Mouse (Mus musculus): ENCODE results near the gene Emc1. TPM values are rescaled to one million over a fixed set of nuclear protein-coding genes. Genes with fewer than 3 reads are reported as not detected.

Emc1 gene
- polyA plus RNA-seq, 1 experiment from 2014 or later, result 27.1 TPM

- Histone ChIP-seq H3K27ac (peak overlapping the region; percentile 98), H3K4me3 (peak overlapping the region; percentile 65), H3K4me1 (peaks cover 68% of the 10 kb centered on the region), H3K9ac (peak overlapping the region; percentile 74), H3K4me2 (peak overlapping the region; percentile 87), H3K9me3 (replicated peaks) (no peaks in the 10 kb centered on the region), H3K36me3 (peaks cover 4% of the 10 kb centered on the region; the same call in 1 of the 2 replicates), H3K27me3 (replicated peaks) (no peaks in the 10 kb centered on the region)
- ATAC-seq, result no peak
- 42% methylated on average over 6 of the region's 9 CpGs for WGBS (ENCODE audit: insufficient replicate concordance)
These were observed 17.6 kb upstream of the Emc1 start for GRCm38 (mm10) chr4:139334631-139335295.

- H3K4me2 ChIP-seq, result peak overlapping the region; percentile 87
- peaks cover 68% of the 10 kb centered on the region for H3K4me1 ChIP-seq
- no peaks in the 10 kb centered on the region for H3K9me3 ChIP-seq (replicated peaks)
- H3K4me3 ChIP-seq, result peak overlapping the region; percentile 65
- peak overlapping the region; percentile 98 for H3K27ac ChIP-seq
- ATAC-seq, result peak; percentile 89
- peaks cover 4% of the 10 kb centered on the region; the same call in 1 of the 2 replicates for H3K36me3 ChIP-seq
- H3K27me3 ChIP-seq (replicated peaks), result no peaks in the 10 kb centered on the region
- WGBS (ENCODE audit: insufficient replicate concordance), result 7% methylated on average over 7 of the region's 7 CpGs
- peak overlapping the region; percentile 74 for H3K9ac ChIP-seq
These were observed 16.9 kb upstream of the Emc1 start for GRCm38 (mm10) chr4:139335507-139335906.

DNA sequence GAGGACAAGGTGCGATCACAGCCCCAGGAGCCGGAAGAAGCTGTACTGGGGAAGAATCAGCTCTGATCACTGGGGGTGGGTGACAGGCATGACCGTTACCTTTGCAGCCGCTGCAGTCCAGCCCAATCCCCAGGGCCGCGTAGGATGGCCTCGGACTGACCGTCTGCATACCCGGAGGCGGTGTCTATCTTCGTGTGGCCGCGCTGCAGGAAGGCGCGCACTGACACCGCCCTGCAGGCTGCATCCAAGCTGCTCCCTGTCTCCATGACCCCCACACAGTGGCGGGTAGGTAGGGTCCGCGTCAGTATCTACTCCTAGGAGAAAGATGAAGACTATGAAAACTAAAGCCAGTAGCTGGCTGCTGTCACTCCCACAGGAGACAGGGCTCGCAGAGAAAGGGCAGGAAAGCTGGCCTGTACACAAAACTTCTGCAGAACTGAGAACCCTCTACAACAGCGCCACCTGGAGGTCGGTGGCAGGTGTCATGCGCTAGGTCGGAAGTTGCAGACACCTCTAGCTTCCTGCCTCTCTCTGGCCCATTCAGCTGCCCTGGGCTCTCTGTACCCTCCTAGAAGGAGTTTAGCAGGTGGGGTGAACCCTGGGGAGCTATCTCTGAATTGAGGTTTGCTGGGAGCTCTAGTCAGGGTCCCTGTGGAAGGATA lies 15.4 kb upstream of the Emc1 start:
- peak overlapping the region; percentile 98 for H3K27ac ChIP-seq
- peak overlapping the region; percentile 87 for H3K4me2 ChIP-seq
- H3K4me3 ChIP-seq, result peak overlapping the region; percentile 65
- no peaks in the 10 kb centered on the region for H3K9me3 ChIP-seq (replicated peaks)
- 12% methylated on average over 24 of the region's 24 CpGs for WGBS (ENCODE audit: insufficient replicate concordance)
- no peaks in the 10 kb centered on the region for H3K27me3 ChIP-seq (replicated peaks)
- peaks cover 4% of the 10 kb centered on the region; the same call in 1 of the 2 replicates for H3K36me3 ChIP-seq
- H3K4me1 ChIP-seq, result peaks cover 58% of the 10 kb centered on the region
- ATAC-seq, result peak; percentile 71
- peak overlapping the region; percentile 74 for H3K9ac ChIP-seq

DNA sequence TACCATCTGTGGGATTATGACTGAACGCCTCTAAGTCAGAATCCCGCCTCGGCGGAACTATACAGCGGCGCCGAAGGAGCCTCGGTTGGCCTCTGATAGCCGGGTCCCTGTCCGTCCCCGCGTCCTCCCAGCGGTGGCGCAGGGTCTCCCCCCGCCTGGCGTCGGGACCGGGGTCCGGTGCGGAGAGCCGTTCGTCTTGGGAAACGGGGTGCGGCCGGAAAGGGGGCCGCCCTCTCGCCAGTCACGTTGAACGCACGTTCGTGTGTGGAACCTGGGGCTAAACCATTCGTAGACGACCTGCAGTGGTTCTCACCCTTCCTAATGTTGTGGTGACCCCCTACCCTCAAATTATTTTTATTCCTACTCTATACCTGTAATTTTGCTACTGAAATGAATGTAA lies 14.2 kb upstream of the Emc1 start:
- Histone ChIP-seq H3K27ac (no peak overlapping the region), H3K4me3 (no peak overlapping the region), H3K4me2 (peak overlapping the region; percentile 87)

DNA sequence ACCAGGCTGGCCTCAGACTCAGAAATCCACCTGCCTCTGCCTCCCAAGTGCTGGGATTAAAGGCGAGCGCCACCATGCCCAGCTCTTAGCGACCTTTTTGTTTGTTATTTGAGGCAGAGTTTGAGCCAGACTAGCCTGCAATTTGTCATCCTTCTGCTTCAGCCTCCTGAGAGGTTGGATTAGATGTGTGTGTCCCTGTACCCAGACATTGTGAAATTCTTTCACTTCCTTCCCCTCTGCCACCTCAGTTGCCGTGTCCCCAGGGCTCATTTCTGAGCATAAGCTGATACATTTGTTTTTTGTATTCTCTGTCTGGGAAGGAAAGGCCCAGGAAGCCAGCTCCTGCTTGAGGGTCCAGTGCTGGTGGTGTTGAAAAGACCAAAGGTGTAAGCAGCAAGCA lies 11.6 kb upstream of the Emc1 start:
- WGBS (ENCODE audit: insufficient replicate concordance), result 62% methylated on average over 4 of the region's 4 CpGs
- peaks cover 31% of the 10 kb centered on the region for H3K4me1 ChIP-seq
- H3K4me3 ChIP-seq, result no peak overlapping the region
- H3K9ac ChIP-seq, result no peak overlapping the region
- ATAC-seq, result no peak
- H3K4me2 ChIP-seq, result no peak overlapping the region
- H3K27ac ChIP-seq, result no peak overlapping the region
- H3K36me3 ChIP-seq, result peaks cover 13% of the 10 kb centered on the region
- no peaks in the 10 kb centered on the region for H3K9me3 ChIP-seq (replicated peaks)
- H3K27me3 ChIP-seq (replicated peaks), result no peaks in the 10 kb centered on the region

More for the DNA sequence above, 14.2 kb upstream of the Emc1 start:
- H3K36me3 ChIP-seq, result no peaks in the 10 kb centered on the region
- H3K9me3 ChIP-seq (replicated peaks), result no peaks in the 10 kb centered on the region
- H3K27me3 ChIP-seq (replicated peaks), result no peaks in the 10 kb centered on the region
- H3K9ac ChIP-seq, result peak overlapping the region; percentile 22; the same call in 1 of the 2 replicates
- WGBS (ENCODE audit: insufficient replicate concordance), result 46% methylated on average over 33 of the region's 33 CpGs
- ATAC-seq, result no peak
- H3K4me1 ChIP-seq, result peaks cover 51% of the 10 kb centered on the region

DNA sequence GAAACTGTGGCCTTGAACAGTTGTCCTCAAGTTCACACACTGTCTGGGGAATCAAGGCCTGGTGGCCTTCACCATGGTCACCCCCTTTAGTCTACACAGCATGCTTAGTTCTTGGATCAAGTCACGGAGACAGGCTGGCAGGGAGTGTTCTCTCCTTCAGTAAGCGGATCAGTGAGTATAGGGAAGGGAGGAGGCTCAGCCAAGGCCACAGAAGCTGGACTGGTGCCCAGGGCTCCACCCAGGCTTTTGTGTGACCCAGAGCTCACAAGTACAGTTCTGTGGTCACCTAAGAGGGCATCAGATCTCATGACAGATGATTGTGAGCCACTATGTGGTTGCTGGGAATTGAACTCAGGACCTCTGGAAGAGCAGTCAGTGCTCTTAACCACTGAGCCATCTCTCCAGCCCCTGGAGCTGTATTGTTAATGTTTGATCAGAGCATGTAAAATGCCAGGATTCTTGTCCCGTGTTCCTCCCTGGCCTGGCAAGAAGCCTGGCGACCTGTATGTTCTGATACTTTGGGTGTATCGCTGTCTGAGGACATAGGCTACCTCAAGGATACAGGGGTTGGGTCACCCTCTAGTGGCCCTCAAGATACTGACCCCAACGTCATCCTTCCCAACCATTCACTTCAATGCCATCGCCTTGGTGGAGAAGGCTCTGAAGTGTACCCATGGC lies 10.7 kb upstream of the Emc1 start:
- H3K4me3 ChIP-seq, result no peak overlapping the region
- H3K36me3 ChIP-seq, result peaks cover 21% of the 10 kb centered on the region
- no peaks in the 10 kb centered on the region for H3K27me3 ChIP-seq (replicated peaks)
- H3K4me2 ChIP-seq, result no peak overlapping the region
- H3K4me1 ChIP-seq, result peaks cover 23% of the 10 kb centered on the region
- ATAC-seq, result no peak
- WGBS (ENCODE audit: insufficient replicate concordance), result 65% methylated on average over 7 of the region's 7 CpGs
- H3K9ac ChIP-seq, result no peak overlapping the region
- no peak overlapping the region for H3K27ac ChIP-seq
- H3K9me3 ChIP-seq (replicated peaks), result no peaks in the 10 kb centered on the region

- H3K27ac ChIP-seq, result no peak overlapping the region
- no peaks in the 10 kb centered on the region for H3K27me3 ChIP-seq (replicated peaks)
- no peak overlapping the region for H3K4me2 ChIP-seq
- peaks cover 5% of the 10 kb centered on the region for H3K4me1 ChIP-seq
- H3K36me3 ChIP-seq, result peaks cover 42% of the 10 kb centered on the region
- no peak overlapping the region for H3K9ac ChIP-seq
- ATAC-seq, result no peak
- no peaks in the 10 kb centered on the region for H3K9me3 ChIP-seq (replicated peaks)
- no peak overlapping the region for H3K4me3 ChIP-seq
- WGBS (ENCODE audit: insufficient replicate concordance), result 58% methylated on average over 5 of the region's 5 CpGs
These were observed 8.7 kb upstream of the Emc1 start for GRCm38 (mm10) chr4:139343718-139344117.

GRCm38 (mm10) chr4:139345416-139346019 lies 6.9 kb upstream of the Emc1 start:
- H3K9me3 ChIP-seq (replicated peaks), result no peaks in the 10 kb centered on the region
- no peak overlapping the region for H3K4me3 ChIP-seq
- no peak overlapping the region for H3K27ac ChIP-seq
- no peak overlapping the region for H3K4me2 ChIP-seq
- no peak overlapping the region for H3K9ac ChIP-seq
- H3K27me3 ChIP-seq (replicated peaks), result no peaks in the 10 kb centered on the region
- WGBS (ENCODE audit: insufficient replicate concordance), result 82% methylated on average over 23 of the region's 23 CpGs
- peaks cover 17% of the 10 kb centered on the region for H3K4me1 ChIP-seq
- no peak for ATAC-seq
- H3K36me3 ChIP-seq, result peaks cover 60% of the 10 kb centered on the region

GRCm38 (mm10) chr4:139352832-139353231 lies 445 bp downstream of the Emc1 start:
- peaks cover 69% of the 10 kb centered on the region for H3K36me3 ChIP-seq
- H3K4me3 ChIP-seq, result peak overlapping the region; percentile 92

GRCm38 (mm10) chr4:139357211-139357610 lies 4.8 kb downstream of the Emc1 start:
- no peak overlapping the region for H3K4me3 ChIP-seq
- peaks cover 85% of the 10 kb centered on the region for H3K36me3 ChIP-seq
- H3K4me2 ChIP-seq, result no peak overlapping the region
- peaks cover 57% of the 10 kb centered on the region for H3K4me1 ChIP-seq
- no peaks in the 10 kb centered on the region for H3K9me3 ChIP-seq (replicated peaks)
- 0 out of 2 replicates have a peak overlapping the region, but pooled peaks have one; percentile 1 for H3K27ac ChIP-seq
- no peaks in the 10 kb centered on the region for H3K27me3 ChIP-seq (replicated peaks)
- no peak overlapping the region for H3K9ac ChIP-seq
- 81% methylated on average over 3 of the region's 3 CpGs for WGBS (ENCODE audit: insufficient replicate concordance)
- ATAC-seq, result no peak

More at GRCm38 (mm10) chr4:139352832-139353231, 445 bp downstream of the Emc1 start:
- ATAC-seq, result peak; percentile 62
- peak overlapping the region; percentile 90 for H3K4me2 ChIP-seq
- whole genome bisulfite sequencing (ENCODE audit: insufficient replicate concordance), result 4% methylated on average over 7 of the region's 7 CpGs
- H3K27ac ChIP-seq, result peak overlapping the region; percentile 95
- peaks cover 46% of the 10 kb centered on the region for H3K4me1 ChIP-seq
- no peaks in the 10 kb centered on the region for H3K27me3 ChIP-seq (replicated peaks)
- no peaks in the 10 kb centered on the region for H3K9me3 ChIP-seq (replicated peaks)
- H3K9ac ChIP-seq, result peak overlapping the region; percentile 91

- no peaks in the 10 kb centered on the region for H3K9me3 ChIP-seq (replicated peaks)
- WGBS (ENCODE audit: insufficient replicate concordance), result 37% methylated on average over 11 of the region's 11 CpGs
- peak overlapping the region; percentile 63 for H3K4me2 ChIP-seq
- H3K27ac ChIP-seq, result peak overlapping the region; percentile 93
- peaks cover 43% of the 10 kb centered on the region for H3K4me1 ChIP-seq
- H3K36me3 ChIP-seq, result peaks cover 100% of the 10 kb centered on the region
- no peaks in the 10 kb centered on the region for H3K27me3 ChIP-seq (replicated peaks)
- H3K4me3 ChIP-seq, result peak overlapping the region; percentile 35
- peak overlapping the region; percentile 57 for H3K9ac ChIP-seq
- peak; percentile 98 for ATAC-seq
These were observed 8.6 kb downstream of the Emc1 start for GRCm38 (mm10) chr4:139360761-139361548.
